Mouse (Mus musculus) ES-Bruce4 (cell line): ENCODE data around the gene Ttc21a.

Source experiments
- CTCF ChIP-seq: IDR thresholded peaks from one replicate; pipeline ENCODE4 v1.8.1; 2011; ENCODE audit warnings: low read depth, low read length
- EP300 ChIP-seq: IDR thresholded peaks from 2 replicates; pipeline ENCODE4 v1.6.1; 2011; ENCODE audit warnings: low read depth, low read length; ENCODE audit not compliant: insufficient read depth
- POLR2A ChIP-seq: IDR thresholded peaks from one replicate; pipeline ENCODE4 v1.8.1; 2011; ENCODE audit warnings: low read length; ENCODE audit not compliant: insufficient read depth

DNA sequence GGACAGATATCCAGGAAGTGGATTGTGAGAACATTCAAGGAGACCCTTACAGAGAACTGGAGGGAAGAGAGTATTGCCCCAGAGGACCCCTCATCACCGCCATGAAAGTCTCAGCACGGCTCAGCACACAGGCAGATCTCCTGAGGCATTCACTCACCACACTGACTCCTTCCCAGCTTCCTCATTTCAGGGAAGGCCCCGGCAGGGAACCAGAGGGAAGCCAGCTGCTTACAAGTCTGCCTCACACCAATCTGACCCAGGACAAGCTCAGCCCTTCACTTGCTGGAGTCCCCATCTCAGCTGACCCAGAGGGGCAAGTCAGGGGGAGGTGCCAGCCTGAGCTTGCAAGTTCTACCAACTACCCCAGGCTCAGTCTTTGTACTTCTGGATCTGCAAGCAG, 11.4 kb downstream of the Ttc21a start:
- TF ChIP-seq EP300 (no peak), CTCF (no peak), POLR2A (no peak)
